Mouse (Mus musculus) liver, embryonic 13.5 days (tissue): ENCODE results near the gene Cmtm3. TPM values are rescaled to one million over a fixed set of nuclear protein-coding genes. Genes with fewer than 3 reads are reported as not detected.

ENCODE experiments used
- ATAC-seq: fragments of 200-750 bp; cut with Nextera tagmentation; 2 replicates; pipeline ENCODE4 v1.8.0; 2017; ENCODE audit warnings: low read depth, mild to moderate bottlenecking, moderate number of reproducible peaks, moderate library complexity
- DNase-seq: peaks from one replicate; pipeline ENCODE4 v3.0.0; 2022
- H3K27ac ChIP-seq: fragments of 300-500 bp; sonication (generic); 2 replicates; pipeline ENCODE4 v1.5.1; 2015; ENCODE audit warnings: moderate library complexity, mild to moderate bottlenecking, inconsistent platforms
- H3K27me3 ChIP-seq: fragments of 300-500 bp; sonication (generic); 2 replicates; pipeline ENCODE4 v1.6.1; 2015; ENCODE audit warnings: mild to moderate bottlenecking, inconsistent platforms
- H3K36me3 ChIP-seq: fragments of 300-500 bp; sonication (generic); 2 replicates; pipeline ENCODE4 v1.6.1; 2015; ENCODE audit warnings: mild to moderate bottlenecking, inconsistent platforms
- H3K4me1 ChIP-seq: fragments of 300-500 bp; sonication (generic); replicated peaks from 2 replicates; pipeline ENCODE4 v1.6.1; 2015; ENCODE audit warnings: inconsistent platforms
- H3K4me2 ChIP-seq: fragments of 300-500 bp; sonication (generic); 2 replicates; pipeline ENCODE4 v1.6.1; 2015; ENCODE audit warnings: inconsistent platforms, mild to moderate bottlenecking, moderate library complexity
- H3K4me3 ChIP-seq: fragments of 300-500 bp; sonication (generic); replicated peaks from 2 replicates; pipeline ENCODE4 v1.5.1; 2015; ENCODE audit warnings: mild to moderate bottlenecking, inconsistent platforms
- H3K9ac ChIP-seq: fragments of 300-500 bp; sonication (generic); 2 replicates; pipeline ENCODE4 v1.6.1; 2015; ENCODE audit warnings: mild to moderate bottlenecking, inconsistent platforms
- H3K9me3 ChIP-seq: fragments of 300-500 bp; sonication (generic); replicated peaks from 2 replicates; pipeline ENCODE4 v1.6.1; 2016; ENCODE audit warnings: inconsistent platforms
- WGBS: fragments of 180-500 bp; shearing (Covaris S2); methylation state at CpG from one replicate; pipeline ENCODE4 v1.1.7; 2015; ENCODE audit not compliant: insufficient replicate concordance; 5-methylcytosine and 5-hydroxymethylcytosine counted together
- polyA plus RNA-seq: library from polyadenylated mRNA; unstranded; fragments of >200 nt; fragmentation: Nextera tagmentation; extraction: Ambion mirVana; gene quantifications from 2 replicates; pipeline ENCODE4 v1.2.1, GENCODE M21; 2015

Gene Cmtm3
- polyA plus RNA-seq, 1 experiment from 2014 or later = 20.9 TPM

DNA sequence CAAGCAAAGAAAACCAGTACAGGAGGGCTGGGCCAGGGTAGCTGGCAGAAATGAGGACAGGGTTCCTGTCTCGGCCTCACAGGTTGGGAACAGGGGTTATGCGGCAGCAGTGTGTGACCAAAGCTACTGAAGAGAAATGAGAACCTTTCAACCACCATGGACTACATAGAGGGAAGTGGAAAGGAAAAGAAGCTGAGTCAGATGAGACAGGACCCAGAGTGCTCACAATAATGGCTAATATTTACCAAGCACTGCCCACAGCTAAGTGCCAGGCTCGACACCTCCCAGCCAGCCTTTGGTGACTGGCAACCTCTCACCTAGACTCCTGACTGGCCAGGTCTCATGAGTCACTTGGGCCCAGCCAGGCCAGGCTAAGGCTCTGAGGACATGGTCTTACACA lies 44.8 kb downstream of the Cmtm3 start:
- WGBS = 60% methylated on average over 3 of the region's 3 CpGs

DNA sequence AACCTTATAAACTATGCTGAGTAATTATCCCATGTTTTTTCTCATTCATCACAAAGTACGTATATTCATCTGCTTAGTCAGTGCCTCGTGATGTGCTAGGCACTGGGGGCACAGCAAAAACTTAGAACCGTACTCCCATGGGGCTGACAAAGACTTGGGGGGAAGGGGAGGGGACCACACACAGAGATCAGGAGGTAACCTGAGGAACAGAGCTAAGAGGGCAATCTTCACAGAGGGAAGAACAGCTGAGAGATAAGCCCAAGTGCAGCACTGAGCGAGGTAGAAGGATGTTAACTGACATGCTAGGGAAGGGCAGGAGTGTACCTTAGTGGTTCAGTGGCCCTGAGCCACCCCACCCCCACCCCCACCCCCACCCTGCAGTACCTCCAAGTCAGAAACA lies 47.5 kb downstream of the Cmtm3 start:
- ATAC-seq = no peak

More for the DNA sequence above, 44.8 kb downstream of the Cmtm3 start:
- DNase-seq = no peak
- Histone ChIP-seq H3K27ac (no peak overlapping the region), H3K27me3 (no peaks in the 10 kb centered on the region), H3K4me1 (peaks cover 7% of the 10 kb centered on the region), H3K36me3 (no peaks in the 10 kb centered on the region), H3K4me3 (no peak overlapping the region), H3K9ac (no peak overlapping the region), H3K4me2 (no peak overlapping the region), H3K9me3 (no peaks in the 10 kb centered on the region)
- no peak for ATAC-seq

DNA sequence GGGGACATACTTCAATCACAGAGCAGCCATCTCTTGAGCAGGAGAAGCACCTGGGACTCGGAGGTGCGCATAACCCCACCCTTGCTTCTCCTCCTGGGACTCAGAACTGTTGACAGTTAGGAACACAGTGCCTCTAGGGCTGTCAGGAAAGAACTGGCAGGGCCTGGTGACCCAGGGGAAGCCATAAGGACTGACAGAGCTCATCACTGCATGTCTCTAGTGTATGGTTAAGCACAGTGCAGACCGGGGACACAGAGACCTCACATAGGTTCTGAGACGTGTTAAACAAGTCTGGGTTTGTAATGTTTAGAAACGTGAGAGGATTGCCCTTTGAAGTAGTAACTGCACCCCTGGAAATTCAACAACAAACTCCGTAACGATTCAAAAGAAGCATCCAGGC lies 48.3 kb downstream of the Cmtm3 start:
- Histone ChIP-seq H3K27ac (no peak overlapping the region), H3K4me2 (no peak overlapping the region)

More for the DNA sequence above, 47.5 kb downstream of the Cmtm3 start:
- Histone ChIP-seq H3K4me2 (no peak overlapping the region), H3K36me3 (no peaks in the 10 kb centered on the region), H3K9ac (no peak overlapping the region), H3K27me3 (no peaks in the 10 kb centered on the region), H3K27ac (no peak overlapping the region), H3K4me1 (peaks cover 7% of the 10 kb centered on the region), H3K4me3 (no peak overlapping the region), H3K9me3 (no peaks in the 10 kb centered on the region)
- 37% methylated on average over 4 of the region's 4 CpGs for WGBS
- no peak for DNase-seq

DNA sequence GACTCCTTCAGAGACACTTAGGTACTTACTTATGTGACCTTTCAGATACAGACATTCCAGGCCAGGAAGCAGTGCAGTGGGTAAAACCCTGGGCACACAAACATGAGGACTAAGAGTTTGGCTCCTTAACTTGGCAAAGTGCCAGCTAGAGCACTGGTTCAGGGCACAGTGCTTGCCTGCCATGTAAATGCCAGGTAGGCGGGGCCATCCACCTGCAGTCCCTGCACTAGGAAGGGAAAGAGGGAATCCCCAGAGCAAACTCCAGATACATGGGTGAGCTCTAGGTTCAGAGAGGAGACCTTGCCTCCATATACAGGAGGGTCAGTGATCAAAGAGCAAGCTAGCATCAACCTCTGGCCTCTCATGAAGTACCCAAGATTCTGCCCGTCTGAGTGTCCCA lies 48.8 kb downstream of the Cmtm3 start:
- Histone ChIP-seq H3K4me1 (peaks cover 3% of the 10 kb centered on the region), H3K4me2 (no peak overlapping the region), H3K9me3 (no peaks in the 10 kb centered on the region), H3K27me3 (no peaks in the 10 kb centered on the region), H3K27ac (no peak overlapping the region), H3K9ac (no peak overlapping the region), H3K4me3 (no peak overlapping the region), H3K36me3 (no peaks in the 10 kb centered on the region)
- DNase-seq (no peak), ATAC-seq (no peak)
- WGBS = 79% methylated on average over 2 of the region's 2 CpGs

More for the DNA sequence above, 48.3 kb downstream of the Cmtm3 start:
- no peak for DNase-seq
- 64% methylated on average over 7 of the region's 7 CpGs for WGBS
- no peaks in the 10 kb centered on the region for H3K36me3 ChIP-seq
- H3K4me3 ChIP-seq = no peak overlapping the region
- no peaks in the 10 kb centered on the region for H3K9me3 ChIP-seq
- H3K27me3 ChIP-seq = no peaks in the 10 kb centered on the region
- peaks cover 5% of the 10 kb centered on the region for H3K4me1 ChIP-seq
- H3K9ac ChIP-seq = no peak overlapping the region
- no peak for ATAC-seq

DNA sequence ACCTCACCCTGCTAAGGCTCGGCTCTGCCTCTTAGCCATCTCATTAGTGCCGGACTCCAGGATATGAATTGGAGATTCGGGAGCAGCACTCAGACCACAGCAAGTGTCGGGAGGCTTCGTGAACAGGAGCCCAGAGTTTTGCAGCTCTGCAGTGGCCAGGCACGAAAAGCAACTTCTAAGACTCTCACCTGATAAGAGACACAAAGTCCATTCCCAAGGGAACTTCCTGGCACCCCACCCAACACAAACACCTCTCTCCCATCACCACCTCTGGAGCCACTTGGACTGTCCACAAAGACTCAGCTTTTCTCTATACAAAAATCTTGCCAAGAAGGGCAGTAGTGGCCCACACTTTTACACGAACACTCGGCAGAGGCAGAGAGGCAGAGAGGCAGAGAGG lies 51.0 kb downstream of the Cmtm3 start:
- peaks cover 18% of the 10 kb centered on the region for H3K27me3 ChIP-seq
- no peaks in the 10 kb centered on the region for H3K9me3 ChIP-seq
- ATAC-seq (no peak), DNase-seq (no peak)
- H3K27ac ChIP-seq = no peak overlapping the region
- no peak overlapping the region for H3K4me2 ChIP-seq
- H3K36me3 ChIP-seq = no peaks in the 10 kb centered on the region
- no peak overlapping the region for H3K4me3 ChIP-seq
- H3K4me1 ChIP-seq = peaks cover 14% of the 10 kb centered on the region
- 59% methylated on average over 8 of the region's 8 CpGs for WGBS
- no peak overlapping the region for H3K9ac ChIP-seq

DNA sequence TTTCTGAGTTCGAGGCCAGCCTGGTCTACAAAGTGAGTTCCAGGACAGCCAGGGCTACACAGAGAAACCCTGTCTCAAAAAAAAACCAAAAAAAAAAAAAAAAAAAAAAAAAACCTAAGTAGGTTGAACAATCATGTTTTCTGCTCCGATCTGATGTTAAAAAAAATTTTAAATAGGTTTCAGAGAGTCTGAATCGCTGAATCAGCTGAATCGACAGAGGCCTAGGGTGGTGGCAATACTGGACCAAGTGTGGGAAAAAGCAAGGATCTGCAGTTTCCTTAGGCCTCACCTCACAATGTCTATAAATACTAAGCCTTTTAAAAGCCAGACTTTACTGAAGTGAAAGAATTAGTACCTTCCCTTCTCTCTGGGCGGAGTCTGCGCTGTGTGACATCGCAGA lies 53.9 kb downstream of the Cmtm3 start:
- no peak overlapping the region for H3K27ac ChIP-seq
- H3K4me1 ChIP-seq = peaks cover 13% of the 10 kb centered on the region
- 83% methylated on average over 6 of the region's 7 CpGs for WGBS
- no peak overlapping the region for H3K4me3 ChIP-seq
- H3K4me2 ChIP-seq = no peak overlapping the region
- ATAC-seq (no peak), DNase-seq (no peak)
- H3K27me3 ChIP-seq = peaks cover 28% of the 10 kb centered on the region
- H3K9ac ChIP-seq = no peak overlapping the region
- no peaks in the 10 kb centered on the region for H3K36me3 ChIP-seq
- H3K9me3 ChIP-seq = 0 out of 2 replicates have a peak, but pooled peaks cover 3% of the 10 kb centered on the region

DNA sequence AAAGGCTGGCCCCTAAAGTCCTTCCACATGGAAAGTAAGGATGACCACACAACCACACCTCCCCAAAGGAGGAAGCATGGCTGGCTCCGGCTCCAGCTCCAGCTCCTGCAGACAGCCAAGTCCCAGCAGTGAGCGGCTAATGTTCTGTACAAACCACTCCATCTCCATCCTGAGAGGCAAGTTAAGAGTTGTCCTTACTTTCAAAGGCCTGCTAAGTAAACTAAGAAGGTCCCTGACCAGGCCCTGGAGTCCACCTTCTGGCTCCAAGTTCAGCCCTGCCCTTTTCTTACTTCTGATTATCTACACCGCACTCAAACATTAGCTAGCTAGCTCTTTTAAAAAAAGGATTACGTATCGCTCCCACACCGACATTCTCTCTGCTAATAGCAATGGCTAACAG lies 54.6 kb downstream of the Cmtm3 start:
- Histone ChIP-seq H3K9ac (no peak overlapping the region), H3K4me3 (no peak overlapping the region), H3K9me3 (0 out of 2 replicates have a peak, but pooled peaks cover 3% of the 10 kb centered on the region), H3K4me1 (peaks cover 13% of the 10 kb centered on the region), H3K4me2 (0 out of 2 replicates have a peak overlapping the region, but pooled peaks have one; percentile 91), H3K36me3 (no peaks in the 10 kb centered on the region), H3K27me3 (peaks cover 28% of the 10 kb centered on the region), H3K27ac (no peak overlapping the region)
- DNase-seq (no peak), ATAC-seq (no peak)
- WGBS = 87% methylated on average over 6 of the region's 6 CpGs

DNA sequence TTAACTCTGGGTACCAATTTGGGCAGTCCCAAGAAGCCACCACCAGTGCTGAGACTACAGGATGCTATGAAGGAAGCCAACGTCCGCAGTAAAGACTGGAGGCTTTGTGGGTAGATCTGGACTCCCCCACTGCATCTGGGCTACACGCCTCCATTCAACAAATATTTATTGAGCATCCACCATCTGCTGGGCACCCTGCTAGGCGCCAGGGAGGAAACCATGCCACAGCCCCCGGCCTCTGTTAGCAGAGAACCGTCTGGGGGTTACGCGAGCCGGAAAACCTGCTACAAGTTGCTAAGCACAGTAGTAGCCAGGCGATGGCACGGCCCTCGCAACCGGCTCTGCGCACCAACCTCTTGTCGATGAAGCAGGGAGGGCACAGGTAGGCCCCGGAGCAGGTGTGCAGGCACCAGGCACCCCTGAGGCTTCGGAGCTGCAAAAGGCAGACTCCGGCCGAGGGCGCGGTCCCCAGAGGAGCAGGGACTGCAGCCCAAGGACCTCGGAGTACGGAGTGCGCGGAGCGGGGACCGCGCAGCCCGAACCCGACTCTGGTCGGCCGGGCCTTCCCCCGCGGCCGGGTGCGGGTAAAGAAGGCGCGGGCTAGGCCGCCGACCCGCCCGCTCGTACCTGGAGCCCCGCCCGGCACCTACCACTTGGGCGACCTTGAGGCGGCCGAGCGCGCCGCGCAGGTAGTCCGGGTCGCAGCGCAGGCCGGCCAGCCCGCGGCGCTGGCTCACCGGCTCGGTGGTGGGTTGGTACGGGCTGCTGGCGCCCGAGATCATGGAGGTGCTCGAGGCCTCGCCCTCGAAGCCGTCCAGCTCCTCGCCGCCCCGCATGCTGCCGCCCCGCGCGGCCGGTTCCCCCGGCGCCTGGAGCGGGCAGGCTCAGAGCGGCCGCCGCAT lies 55.8 kb downstream of the Cmtm3 start:
- ATAC-seq (peak; percentile 69), DNase-seq (peak; percentile 16)
- 1% methylated on average over 82 of the region's 82 CpGs for WGBS
- no peaks in the 10 kb centered on the region for H3K36me3 ChIP-seq
- H3K27ac ChIP-seq = no peak overlapping the region
- 0 out of 2 replicates have a peak, but pooled peaks cover 3% of the 10 kb centered on the region for H3K9me3 ChIP-seq
- peak overlapping the region; percentile 69 for H3K4me3 ChIP-seq
- peak overlapping the region; percentile 78 for H3K9ac ChIP-seq
- peaks cover 13% of the 10 kb centered on the region for H3K4me1 ChIP-seq
- H3K4me2 ChIP-seq = peak overlapping the region; percentile 91
- H3K27me3 ChIP-seq = peaks cover 28% of the 10 kb centered on the region

DNA sequence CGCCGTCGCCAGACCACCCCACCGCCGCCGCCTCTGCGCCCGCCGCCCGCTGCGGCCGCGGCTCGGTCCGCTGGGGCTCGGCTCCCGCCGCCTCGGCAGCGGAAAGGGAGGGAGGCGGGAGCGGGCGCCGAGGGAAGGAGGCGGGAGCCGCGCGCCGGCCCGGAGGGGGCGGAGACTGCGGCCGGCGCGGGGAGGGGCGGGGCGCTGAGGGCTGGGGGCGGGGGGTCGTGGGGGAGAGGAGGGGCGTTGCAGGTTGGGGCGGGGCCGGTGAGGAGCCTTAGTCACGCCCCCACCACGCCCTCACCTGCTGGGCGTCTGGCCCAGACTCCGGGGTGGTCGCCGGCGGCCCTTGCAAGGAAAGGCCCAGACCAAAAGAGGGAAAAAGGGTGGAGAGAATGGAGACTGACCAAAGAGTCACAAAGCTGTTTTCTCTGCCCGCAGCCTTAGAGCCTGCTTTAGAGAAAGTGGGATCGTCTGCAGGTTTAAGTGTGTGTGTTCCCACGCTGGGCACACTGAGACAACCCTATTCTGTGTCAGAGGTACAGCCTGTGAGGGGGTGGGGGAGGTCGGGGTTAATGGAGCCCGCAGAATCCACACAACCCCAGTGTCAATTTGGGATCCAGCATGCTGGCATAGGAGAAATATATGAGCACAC lies 56.6 kb downstream of the Cmtm3 start, which contains the start of gene Cmtm4:
Cmtm4 (minus strand) TSS at position 105 of the 655 bp plus-strand sequence.
- ATAC-seq (peak; percentile 78), DNase-seq (peak; percentile 6)
- Histone ChIP-seq H3K9ac (peak within 1 kb of the TSS; percentile 78), H3K27ac (no peak within 1 kb of the TSS), H3K27me3 (peaks cover 28% of the 10 kb centered on the region), H3K4me3 (peak within 1 kb of the TSS; percentile 69), H3K36me3 (no peaks in the 10 kb centered on the region), H3K4me2 (peak within 1 kb of the TSS; percentile 91), H3K9me3 (0 out of 2 replicates have a peak, but pooled peaks cover 3% of the 10 kb centered on the region), H3K4me1 (peaks cover 13% of the 10 kb centered on the region)
- WGBS = 3% methylated on average over 35 of the region's 54 CpGs
